26 mouse cellular contexts compared by ENCODE assay signal in genomic region chr16:87902049-87902448, GRCm38 (mm10).
DNase-seq lines count a peak whose midpoint lies in the region; ATAC-seq and TF ChIP-seq lines count a peak whose summit lies in the region.
"Had no signal": no experiment of that assay in that cellular context is flagged by ENCODE, and none has a peak within 500 bp of the region (broad histone marks: within the 10 kb centered on the region; RNA-seq: fewer than 3 reads in every experiment).

No protein-coding gene starts in this region.

- H3K27me3 ChIP-seq in kidney, postnatal 0 days (ENCODE audit: insufficient read depth, low read length) = no peaks in the 10 kb centered on the region
- H3K27me3 ChIP-seq in stomach, embryonic 14.5 days (ENCODE audit: control insufficient read depth, insufficient read depth, low read length) = no peaks in the 10 kb centered on the region
- no peaks in the 10 kb centered on the region for H3K27me3 ChIP-seq in stomach, postnatal 0 days (ENCODE audit: control insufficient read depth, insufficient read depth, low read length)
- no peaks in the 10 kb centered on the region for H3K27me3 ChIP-seq in midbrain, embryonic 14.5 days (ENCODE audit: control insufficient read depth, insufficient read depth, low read length)
- H3K27me3 ChIP-seq: embryonic facial prominence, embryonic 12.5 days; embryonic facial prominence, embryonic 15.5 days; heart, embryonic 12.5 days; heart, embryonic 15.5 days; hindbrain, embryonic 13.5 days had no signal

- no peak overlapping the region for H3K4me3 ChIP-seq in kidney, postnatal 0 days (replicated peaks; ENCODE audit: low read depth, low read length)
- H3K4me3 ChIP-seq in stomach, embryonic 14.5 days (ENCODE audit: low read depth, low read length) = no peak overlapping the region
- no peak overlapping the region for H3K4me3 ChIP-seq in stomach, postnatal 0 days (ENCODE audit: low read depth, low read length)
- no peak overlapping the region for H3K4me3 ChIP-seq in midbrain, embryonic 14.5 days (replicated peaks; ENCODE audit: low read depth, low read length)
- H3K4me3 ChIP-seq: embryonic facial prominence, embryonic 12.5 days; embryonic facial prominence, embryonic 15.5 days; heart, adult 2 months; heart, embryonic 12.5 days; heart, embryonic 15.5 days; hindbrain, embryonic 10.5 days; hindbrain, embryonic 13.5 days had no signal

- no peaks in the 10 kb centered on the region for H3K36me3 ChIP-seq in kidney, postnatal 0 days (ENCODE audit: insufficient read depth, low read length)
- H3K36me3 ChIP-seq in stomach, embryonic 14.5 days (ENCODE audit: control insufficient read depth, insufficient read depth, low read length) = no peaks in the 10 kb centered on the region
- no peaks in the 10 kb centered on the region for H3K36me3 ChIP-seq in stomach, postnatal 0 days (ENCODE audit: control insufficient read depth, insufficient read depth, low read length)
- H3K36me3 ChIP-seq in midbrain, embryonic 14.5 days (ENCODE audit: control insufficient read depth, insufficient read depth, low read length) = no peaks in the 10 kb centered on the region
- H3K36me3 ChIP-seq: embryonic facial prominence, embryonic 12.5 days; embryonic facial prominence, embryonic 15.5 days; G1E; heart, embryonic 12.5 days; heart, embryonic 15.5 days; hindbrain, embryonic 10.5 days; hindbrain, embryonic 13.5 days had no signal

- H3K27ac ChIP-seq in kidney, postnatal 0 days = no peak overlapping the region
- H3K27ac ChIP-seq in stomach, embryonic 14.5 days (ENCODE audit: low read length) = 0 out of 2 replicates have a peak overlapping the region, but pooled peaks have one; percentile 7
- H3K27ac ChIP-seq in stomach, postnatal 0 days (replicated peaks) = no peak overlapping the region
- H3K27ac ChIP-seq in midbrain, embryonic 14.5 days (replicated peaks; ENCODE audit: low read depth, low read length) = no peak overlapping the region
- H3K27ac ChIP-seq: embryonic facial prominence, embryonic 12.5 days; embryonic facial prominence, embryonic 15.5 days; heart, adult 2 months; heart, embryonic 15.5 days; hindbrain, embryonic 10.5 days; hindbrain, embryonic 13.5 days had no signal

- H3K4me2 ChIP-seq in kidney, postnatal 0 days (ENCODE audit: low read length) = no peak overlapping the region
- no peak overlapping the region for H3K4me2 ChIP-seq in stomach, embryonic 14.5 days (replicated peaks; ENCODE audit: low read depth, low read length)
- H3K4me2 ChIP-seq in stomach, postnatal 0 days (replicated peaks; ENCODE audit: low read depth) = no peak overlapping the region
- H3K4me2 ChIP-seq in midbrain, embryonic 14.5 days (ENCODE audit: low read length) = no peak overlapping the region
- H3K4me2 ChIP-seq: embryonic facial prominence, embryonic 12.5 days; embryonic facial prominence, embryonic 15.5 days; heart, embryonic 12.5 days; heart, embryonic 15.5 days; hindbrain, embryonic 13.5 days had no signal

- H3K4me1 ChIP-seq in kidney, postnatal 0 days (replicated peaks; ENCODE audit: insufficient read depth, low read length) = no peaks in the 10 kb centered on the region
- no peaks in the 10 kb centered on the region for H3K4me1 ChIP-seq in stomach, embryonic 14.5 days (ENCODE audit: control insufficient read depth, insufficient read depth, low read length)
- no peaks in the 10 kb centered on the region for H3K4me1 ChIP-seq in stomach, postnatal 0 days (replicated peaks; ENCODE audit: control insufficient read depth, insufficient read depth)
- no peaks in the 10 kb centered on the region for H3K4me1 ChIP-seq in midbrain, embryonic 14.5 days (ENCODE audit: control insufficient read depth, insufficient read depth, low read length)
- H3K4me1 ChIP-seq: embryonic facial prominence, embryonic 12.5 days; embryonic facial prominence, embryonic 15.5 days; heart, embryonic 12.5 days; heart, embryonic 15.5 days; hindbrain, embryonic 10.5 days; hindbrain, embryonic 13.5 days had no signal

- no peak overlapping the region for H3K9ac ChIP-seq in kidney, postnatal 0 days (ENCODE audit: low read depth, low read length)
- no peak overlapping the region for H3K9ac ChIP-seq in stomach, embryonic 14.5 days (replicated peaks; ENCODE audit: low read depth, low read length)
- H3K9ac ChIP-seq in stomach, postnatal 0 days (ENCODE audit: low read length) = no peak overlapping the region
- H3K9ac ChIP-seq in midbrain, embryonic 14.5 days (replicated peaks; ENCODE audit: low read length) = no peak overlapping the region
- H3K9ac ChIP-seq: embryonic facial prominence, embryonic 12.5 days; embryonic facial prominence, embryonic 15.5 days; forebrain, postnatal 0 days; heart, embryonic 12.5 days; heart, embryonic 15.5 days; hindbrain, embryonic 13.5 days had no signal

- no peak for TF ChIP-seq EP300 in stomach, postnatal 0 days (optimal IDR thresholded peaks at IDR 0.05)

- 65% methylated on average over 9 of the region's 9 CpGs for WGBS in kidney, postnatal 0 days
- WGBS in stomach, embryonic 14.5 days = 70% methylated on average over 9 of the region's 9 CpGs
- 54% methylated on average over 9 of the region's 9 CpGs for WGBS in stomach, postnatal 0 days
- 79% methylated on average over 9 of the region's 9 CpGs for WGBS in midbrain, embryonic 14.5 days

- DNase-seq in embryo, embryonic 10 days (ENCODE audit: low spot score) = peak; percentile 5
- DNase-seq in embryo, embryonic 9.5 days (ENCODE audit: extremely low spot score) = no peak
- peak; percentile 28 for DNase-seq in kidney, postnatal 0 days (ENCODE audit: low spot score)
- no peak for DNase-seq in kidney, adult 9 months
- DNase-seq in stomach, postnatal 0 days (ENCODE audit: low spot score) = no peak
- no peak for DNase-seq in midbrain, embryonic 14.5 days
- DNase-seq: adrenal gland, adult 2 months; adrenal gland, postnatal 14 days; cerebellum, adult 11-12 months; cerebellum, adult 8-10 months; cerebellum, postnatal 10 days; cerebellum, postnatal 36 days; forebrain, postnatal 0 days; gastrocnemius, postnatal 10 days; gastrocnemius, postnatal 36 days; heart, adult 2 months; heart, postnatal 10 days; heart, postnatal 36 days had no signal

- no peak for TF ChIP-seq CTCF in kidney, postnatal 0 days (IDR thresholded peaks at IDR 0.05; ENCODE audit: low read depth)
- no peak for TF ChIP-seq CTCF in stomach, postnatal 0 days (IDR thresholded peaks at IDR 0.05; ENCODE audit: low read depth)

- no peaks in the 10 kb centered on the region for H3K9me3 ChIP-seq in kidney, postnatal 0 days (replicated peaks; ENCODE audit: low read length)
- H3K9me3 ChIP-seq in stomach, embryonic 14.5 days (ENCODE audit: control insufficient read depth, low read depth, low read length) = no peaks in the 10 kb centered on the region
- no peaks in the 10 kb centered on the region for H3K9me3 ChIP-seq in stomach, postnatal 0 days (ENCODE audit: control insufficient read depth, low read length)
- H3K9me3 ChIP-seq in midbrain, embryonic 14.5 days (ENCODE audit: control insufficient read depth, low read length) = no peaks in the 10 kb centered on the region
- H3K9me3 ChIP-seq: embryonic facial prominence, embryonic 12.5 days; embryonic facial prominence, embryonic 15.5 days; heart, embryonic 12.5 days; heart, embryonic 15.5 days; hindbrain, embryonic 10.5 days; hindbrain, embryonic 13.5 days had no signal

- no peak for ATAC-seq in kidney, postnatal 0 days (replicated peaks; ENCODE audit: low FRiP score, low read depth)
- no peak for ATAC-seq in stomach, embryonic 14.5 days (ENCODE audit: insufficient number of reproducible peaks, insufficient read depth, low FRiP score, low read depth)
- ATAC-seq in stomach, postnatal 0 days (ENCODE audit: low FRiP score, low TSS enrichment) = no peak
- no peak for ATAC-seq in midbrain, embryonic 14.5 days (ENCODE audit: low FRiP score, low TSS enrichment)
- ATAC-seq: forebrain, postnatal 0 days had no signal

Comparison
In these comparisons a context has a peak if more than half of its experiments do, and no peak if none do; other contexts are left out.
1. DNase-seq: peak in embryo, embryonic 10 days (single experiment) and kidney, postnatal 0 days (single experiment); none in embryo, embryonic 9.5 days (single experiment), kidney, adult 9 months (single experiment), stomach, postnatal 0 days (single experiment) and midbrain, embryonic 14.5 days (single experiment).